In the genomic region with DNA sequence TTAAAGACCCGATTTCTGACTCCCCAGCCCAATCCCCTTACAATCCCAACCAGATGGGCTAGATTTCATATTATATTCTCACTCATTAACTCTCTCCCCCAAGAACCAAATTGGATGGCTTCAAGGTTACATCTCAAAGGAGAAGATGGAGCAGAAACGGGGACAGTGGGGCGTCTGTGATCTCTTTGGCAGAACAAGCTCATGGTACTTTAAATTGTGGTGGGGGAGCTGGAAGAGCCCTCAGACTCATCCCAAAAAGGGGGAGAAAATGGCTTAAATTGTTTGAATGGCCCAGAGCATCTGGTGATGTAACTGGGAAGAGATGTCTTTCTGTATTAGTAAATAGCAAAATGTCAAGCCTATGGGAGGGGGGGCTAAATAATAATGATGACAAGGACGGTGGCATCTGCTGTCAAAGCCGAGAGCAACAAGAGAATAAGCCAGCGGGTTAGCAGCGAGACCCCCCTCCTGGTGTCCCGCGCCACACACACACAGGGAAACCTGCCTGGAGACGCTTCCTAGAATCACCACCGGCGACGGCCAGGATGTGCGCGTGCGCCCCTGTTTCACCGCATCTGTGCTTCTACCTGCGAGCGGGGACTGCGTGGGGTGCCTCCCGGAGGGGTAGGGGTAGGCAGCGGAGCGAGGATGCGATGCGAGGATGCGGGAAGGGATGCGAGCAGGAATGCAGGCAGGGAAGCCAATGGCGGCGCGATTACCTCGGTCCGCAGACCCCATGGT, we compare ENCODE assay signal across 9 mouse cellular contexts. TPM values are rescaled to one million over a fixed set of nuclear protein-coding genes. Genes with fewer than 3 reads are reported as not detected.
A peak's percentile ranks its signal among the peaks of the same experiment; 100 is the strongest.
DNase-seq lines count a peak whose midpoint lies in the region; ATAC-seq and TF ChIP-seq lines count a peak whose summit lies in the region.
"Had no signal": no experiment of that assay in that cellular context is flagged by ENCODE, and none has a peak within 500 bp of the region (broad histone marks: within the 10 kb centered on the region; RNA-seq: fewer than 3 reads in every experiment).

No protein-coding gene starts in this region.

- peaks cover 6% of the 10 kb centered on the region; the same call in 1 of the 2 replicates for H3K27me3 ChIP-seq in kidney, postnatal 0 days (ENCODE audit: insufficient read depth, low read length)
- no peaks in the 10 kb centered on the region for H3K27me3 ChIP-seq in cerebellum, adult 2 months (ENCODE audit: control insufficient read depth, insufficient read depth, low read length)
- peaks cover 5% of the 10 kb centered on the region; the same call in 1 of the 2 replicates for H3K27me3 ChIP-seq in midbrain, postnatal 0 days (ENCODE audit: insufficient read depth, low read length)

- no peaks in the 10 kb centered on the region for H3K36me3 ChIP-seq in kidney, postnatal 0 days (ENCODE audit: insufficient read depth, low read length)
- H3K36me3 ChIP-seq in midbrain, postnatal 0 days (ENCODE audit: insufficient read depth, low read length), result no peaks in the 10 kb centered on the region

- no peak for ATAC-seq in kidney, postnatal 0 days (replicated peaks; ENCODE audit: low FRiP score, low read depth)
- peak; percentile 73 for ATAC-seq in frontal cortex, adult (ENCODE audit: low TSS enrichment)
- peak; percentile 76 for ATAC-seq in midbrain, postnatal 0 days (ENCODE audit: low FRiP score)

- H3K4me3 ChIP-seq in kidney, postnatal 0 days (replicated peaks; ENCODE audit: low read depth, low read length), result peak overlapping the region; percentile 32
- H3K4me3 ChIP-seq in cerebellum, adult 2 months (replicated peaks; ENCODE audit: insufficient read depth, low read depth, low read length), result peak overlapping the region; percentile 79
- peak overlapping the region; percentile 63 for H3K4me3 ChIP-seq in midbrain, postnatal 0 days (ENCODE audit: low read depth, low read length)

- peaks cover 6% of the 10 kb centered on the region; the same call in 1 of the 2 replicates for H3K4me1 ChIP-seq in kidney, postnatal 0 days (replicated peaks; ENCODE audit: insufficient read depth, low read length)
- H3K4me1 ChIP-seq in cerebellum, adult 2 months (ENCODE audit: control insufficient read depth, insufficient read depth, low read length), result peaks cover 11% of the 10 kb centered on the region
- H3K4me1 ChIP-seq in midbrain, postnatal 0 days (ENCODE audit: insufficient read depth, low read length), result peaks cover 2% of the 10 kb centered on the region

- WGBS in kidney, postnatal 0 days, result 2% methylated on average over 32 of the region's 32 CpGs
- 2% methylated on average over 32 of the region's 32 CpGs for WGBS in cerebellum, adult 2 months
- WGBS in midbrain, postnatal 0 days, result under 1% methylated on average over 32 of the region's 32 CpGs

- peak overlapping the region; percentile 57 for H3K4me2 ChIP-seq in kidney, postnatal 0 days (ENCODE audit: low read length)
- peak overlapping the region; percentile 82 for H3K4me2 ChIP-seq in midbrain, postnatal 0 days (ENCODE audit: low read depth, low read length, poor library complexity, severe bottlenecking)

- no peak for TF ChIP-seq POLR2A in cerebellum, adult 2 months (IDR thresholded peaks at IDR 0.05; ENCODE audit: borderline replicate concordance, insufficient read depth, low read length)

- H3K27ac ChIP-seq in kidney, postnatal 0 days, result no peak overlapping the region
- peak overlapping the region; percentile 60 for H3K27ac ChIP-seq in cerebellum, adult 2 months (ENCODE audit: insufficient read depth, low read length)
- H3K27ac ChIP-seq in midbrain, postnatal 0 days (ENCODE audit: low read depth, low read length), result peak overlapping the region; percentile 83
- H3K27ac ChIP-seq: macrophage had no signal

- H3K9ac ChIP-seq in kidney, postnatal 0 days (ENCODE audit: low read depth, low read length), result peak overlapping the region; percentile 32; the same call in 1 of the 2 replicates
- H3K9ac ChIP-seq in midbrain, postnatal 0 days (replicated peaks; ENCODE audit: low read length, poor library complexity, severe bottlenecking), result peak overlapping the region; percentile 85

- H3K9me3 ChIP-seq in kidney, postnatal 0 days (replicated peaks; ENCODE audit: low read length), result no peaks in the 10 kb centered on the region
- H3K9me3 ChIP-seq in midbrain, postnatal 0 days (ENCODE audit: low read length), result no peaks in the 10 kb centered on the region

- no peak for DNase-seq in kidney, postnatal 0 days (ENCODE audit: low spot score)
- DNase-seq in kidney, adult 11 months, result no peak
- peak in 1 of 2 experiments; percentile 55 for DNase-seq in cerebellum, adult 2 months
- peak; percentile 49 to 61 for DNase-seq in layer of hippocampus, postnatal 14 days (ENCODE audit: low spot score in 2 of 2)
- peak; percentile 62 for DNase-seq in midbrain, postnatal 0 days (ENCODE audit: low spot score)
- no peak for DNase-seq in adrenal gland, postnatal 14 days
- DNase-seq in gastrocnemius, postnatal 4 days (ENCODE audit: low spot score in 2 of 2), result no peak

- TF ChIP-seq CTCF in kidney, postnatal 0 days (IDR thresholded peaks at IDR 0.05; ENCODE audit: low read depth), result no peak
- no peak for TF ChIP-seq CTCF in cerebellum, adult 2 months (IDR thresholded peaks at IDR 0.05; ENCODE audit: borderline replicate concordance, insufficient read depth, low read depth, low read length)
- TF ChIP-seq CTCF in midbrain, postnatal 0 days (IDR thresholded peaks at IDR 0.05), result no peak

RNA-seq across cellular contexts. Expression of gene Nfatc2, which starts 0.5 kb away (rescaled TPM):
- 2.0 TPM in 2 replicates for polyA plus RNA-seq in kidney, postnatal 0 days (2015; fragmentation: Nextera tagmentation; extraction: Ambion mirVana)
- polyA plus RNA-seq in cerebellum, adult 2 months (2012; rRNA removed), result 24.0 and 26.0 TPM in 2 replicates
- total RNA-seq in layer of hippocampus, postnatal 14 days (2021), result 10 to 100 TPM; 20.0 to 21.8 TPM
- total RNA-seq in midbrain, postnatal 0 days (2014; rRNA removed), result 5.1 and 6.4 TPM in 2 replicates
- 7.3 and 8.2 TPM in 2 replicates for polyA plus RNA-seq in midbrain, postnatal 0 days (2015; fragmentation: Nextera tagmentation; extraction: Ambion mirVana)
- total RNA-seq in adrenal gland, postnatal 14 days (2021), result 2.7 and 7.6 TPM in 2 replicates
- 10 to 100 TPM; 23.5 to 24.7 TPM for total RNA-seq in gastrocnemius, postnatal 4 days (2021)

Comparison
In these comparisons a context has a peak if more than half of its experiments do, and no peak if none do; other contexts are left out.
1. DNase-seq: peak in layer of hippocampus, postnatal 14 days (2 of 2) and midbrain, postnatal 0 days (single experiment); none in kidney, postnatal 0 days (single experiment), kidney, adult 11 months (single experiment), adrenal gland, postnatal 14 days (single experiment) and gastrocnemius, postnatal 4 days (0 of 2).
2. Peak in every context shown above with its lines, with median percentiles within 50 percentile points of each other: H3K4me3 ChIP-seq.